ENCODE assay signal across 9 mouse cellular contexts in the genomic region with DNA sequence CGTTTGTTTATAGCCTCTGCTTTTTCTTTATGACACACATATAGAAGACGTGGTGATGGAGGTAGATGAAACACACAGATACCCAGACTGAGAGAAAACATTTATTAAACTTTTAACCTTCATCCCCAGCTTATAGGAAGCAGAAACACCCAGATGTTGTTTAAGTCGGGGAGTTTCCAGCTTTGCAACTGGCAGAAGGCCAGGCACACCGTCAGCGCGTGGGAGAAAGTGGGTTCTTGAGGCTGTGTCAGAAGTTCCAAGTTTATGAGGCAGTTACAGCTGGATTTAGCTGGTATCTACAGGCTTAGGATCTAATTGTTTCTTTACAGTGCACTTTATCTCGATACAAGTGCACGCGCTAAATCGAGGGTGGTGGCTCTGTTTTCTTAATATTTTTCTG.
A peak's percentile ranks its signal among the peaks of the same experiment; 100 is the strongest.
DNase-seq lines count a peak whose midpoint lies in the region; ATAC-seq and TF ChIP-seq lines count a peak whose summit lies in the region.
"Had no signal": no experiment of that assay in that cellular context is flagged by ENCODE, and none has a peak within 500 bp of the region (broad histone marks: within the 10 kb centered on the region; RNA-seq: fewer than 3 reads in every experiment).

No protein-coding gene starts in this region.

- H3K9me3 ChIP-seq in MEL (replicated peaks; ENCODE audit: insufficient read depth, low read length), result no peaks in the 10 kb centered on the region
- H3K9me3 ChIP-seq in midbrain, postnatal 0 days (ENCODE audit: low read length), result no peaks in the 10 kb centered on the region

- TF ChIP-seq EP300 in MEL (IDR thresholded peaks at IDR 0.05; ENCODE audit: low read depth in 1 of 2, low read length in 2 of 2), result peak in 1 of 2 experiments; percentile 17; a peak in 1 of 4 replicates

- H3K27me3 ChIP-seq in kidney, adult 2 months (replicated peaks; ENCODE audit: control insufficient read depth, insufficient read depth, low read length), result no peaks in the 10 kb centered on the region
- no peaks in the 10 kb centered on the region for H3K27me3 ChIP-seq in MEL (ENCODE audit: control insufficient read depth in 1 of 2, insufficient read depth in 2 of 2, low read length in 2 of 2)
- H3K27me3 ChIP-seq in midbrain, postnatal 0 days (ENCODE audit: insufficient read depth, low read length), result no peaks in the 10 kb centered on the region

- no peaks in the 10 kb centered on the region for H3K36me3 ChIP-seq in kidney, adult 2 months (ENCODE audit: control insufficient read depth, insufficient read depth, low read length)
- H3K36me3 ChIP-seq in MEL (ENCODE audit: control insufficient read depth in 1 of 2, insufficient read depth in 2 of 2, low read length in 2 of 2), result peaks cover 0 to 12% of the 10 kb centered on the region in 2 experiments; a peak in 2 of 4 replicates
- no peaks in the 10 kb centered on the region for H3K36me3 ChIP-seq in midbrain, postnatal 0 days (ENCODE audit: insufficient read depth, low read length)

- H3K4me3 ChIP-seq in kidney, adult 2 months (ENCODE audit: insufficient read depth, low read depth, low read length), result no peak overlapping the region
- peak overlapping the region in 1 of 2 experiments; percentile 20; a peak in 2 of 4 replicates for H3K4me3 ChIP-seq in MEL (ENCODE audit: control insufficient read depth in 1 of 2, insufficient read depth in 1 of 2, low read depth in 2 of 2, low read length in 2 of 2)
- no peak overlapping the region for H3K4me3 ChIP-seq in midbrain, postnatal 0 days (ENCODE audit: low read depth, low read length)

- no peak for TF ChIP-seq POLR2A in kidney, adult 2 months (IDR thresholded peaks at IDR 0.05; ENCODE audit: low read depth, low read length)
- TF ChIP-seq POLR2A in MEL (IDR thresholded peaks at IDR 0.05; ENCODE audit: control insufficient read depth in 1 of 2, insufficient read depth in 1 of 2, low read depth in 1 of 2, low read length in 2 of 2, poor library complexity in 1 of 2), result no peak

- peak overlapping the region; percentile 13; the same call in 1 of the 2 replicates for H3K9ac ChIP-seq in MEL (ENCODE audit: control insufficient read depth, low read depth, low read length, poor library complexity, severe bottlenecking)
- no peak overlapping the region for H3K9ac ChIP-seq in midbrain, postnatal 0 days (replicated peaks; ENCODE audit: low read length, poor library complexity, severe bottlenecking)
- H3K9ac ChIP-seq: hindbrain, embryonic 14.5 days had no signal

- no peaks in the 10 kb centered on the region for H3K79me2 ChIP-seq in MEL (ENCODE audit: control insufficient read depth, insufficient read depth, low read length, poor library complexity)

- intact Hi-C loops in left cerebral cortex, postnatal 4 days (cut with DNase I), result no loop called here

- no peak for TF ChIP-seq CTCF in kidney, adult 2 months (conservative IDR thresholded peaks at IDR 0.05; ENCODE audit: insufficient read depth, insufficient read length, low read depth, low read length)
- TF ChIP-seq CTCF in MEL (IDR thresholded peaks at IDR 0.05 in 2 of 3, conservative IDR thresholded peaks at IDR 0.05 in 1 of 3; ENCODE audit: control insufficient read depth in 1 of 3, insufficient read depth in 1 of 3, low read depth in 2 of 3, low read length in 3 of 3, poor library complexity in 1 of 3, severe bottlenecking in 1 of 3), result no peak
- TF ChIP-seq CTCF in midbrain, postnatal 0 days (IDR thresholded peaks at IDR 0.05), result no peak

- peak; percentile 51 to 56 for ATAC-seq in hematopoietic stem cell, adult 5-6 weeks (replicated peaks in 1 of 2; ENCODE audit: insufficient read depth in 1 of 2, low FRiP score in 2 of 2, low TSS enrichment in 1 of 2, low read depth in 1 of 2, poor library complexity in 2 of 2, severe bottlenecking in 2 of 2)
- no peak for ATAC-seq in midbrain, postnatal 0 days (ENCODE audit: low FRiP score)

- DNase-seq in kidney, adult 2 months, result peak; percentile 31
- no peak for DNase-seq in kidney, adult 18-20 months
- peak; percentile 76 for DNase-seq in MEL (ENCODE audit: low read depth, low spot score)
- DNase-seq in lung, postnatal 4 days, result peak; percentile 70 to 71
- DNase-seq in midbrain, postnatal 0 days (ENCODE audit: low spot score), result no peak
- DNase-seq in left cerebral cortex, postnatal 4 days, result no peak
- no peak for DNase-seq in right cerebral cortex, postnatal 4 days

- no peak overlapping the region for H3K4me2 ChIP-seq in midbrain, postnatal 0 days (ENCODE audit: low read depth, low read length, poor library complexity, severe bottlenecking)
- H3K4me2 ChIP-seq: hindbrain, embryonic 14.5 days had no signal

- no peaks in the 10 kb centered on the region for H3K4me1 ChIP-seq in kidney, adult 2 months (ENCODE audit: control insufficient read depth, insufficient read depth, low read length)
- H3K4me1 ChIP-seq in MEL (ENCODE audit: control insufficient read depth in 1 of 2, insufficient read depth in 2 of 2, low read length in 2 of 2), result peaks cover 0 to 13% of the 10 kb centered on the region in 2 experiments
- no peaks in the 10 kb centered on the region for H3K4me1 ChIP-seq in midbrain, postnatal 0 days (ENCODE audit: insufficient read depth, low read length)

- no peak for TF ChIP-seq RAD21 in MEL (IDR thresholded peaks at IDR 0.05; ENCODE audit: low read depth, low read length)

- WGBS in kidney, adult 2 months, result 30% methylated on average over 10 of the region's 10 CpGs
- 83% methylated on average over 10 of the region's 10 CpGs for WGBS in midbrain, postnatal 0 days

- H3K27ac ChIP-seq in kidney, adult 2 months (ENCODE audit: insufficient read depth, low read depth, low read length), result no peak overlapping the region
- 0 out of 2 replicates have a peak overlapping the region, but pooled peaks have one; percentile 11 for H3K27ac ChIP-seq in MEL (ENCODE audit: control insufficient read depth, low read depth, low read length)
- H3K27ac ChIP-seq in midbrain, postnatal 0 days (ENCODE audit: low read depth, low read length), result no peak overlapping the region
- H3K27ac ChIP-seq: hindbrain, embryonic 14.5 days had no signal

TF ChIP-seq in MEL, 35 proteins besides CTCF, POLR2A, EP300 and RAD21:
- TF ChIP-seq ETS1 (IDR thresholded peaks at IDR 0.05; ENCODE audit: low read depth, low read length) (peak; percentile 55), SIN3A (IDR thresholded peaks at IDR 0.05; ENCODE audit: low read length) (no peak), RCOR1 (IDR thresholded peaks at IDR 0.05; ENCODE audit: low read depth, low read length) (no peak), USF1 (IDR thresholded peaks at IDR 0.05; ENCODE audit: low read depth, low read length) (no peak), BHLHE40 (IDR thresholded peaks at IDR 0.05; ENCODE audit: borderline replicate concordance, low read depth, low read length) (no peak), CHD1 (IDR thresholded peaks at IDR 0.05; ENCODE audit: low read depth, low read length) (no peak), POLR2AphosphoS2 (IDR thresholded peaks at IDR 0.05; ENCODE audit: low read length) (no peak), MYC (IDR thresholded peaks at IDR 0.05; ENCODE audit: low read depth, low read length) (no peak), GATA1 (IDR thresholded peaks at IDR 0.05; ENCODE audit: low read depth, low read length) (peak; percentile 14; the same call in 1 of the 2 replicates), JUND (IDR thresholded peaks at IDR 0.05; ENCODE audit: low read depth, low read length) (no peak), MEF2A (IDR thresholded peaks at IDR 0.05; ENCODE audit: extremely low read depth, insufficient replicate concordance, low read depth, low read length, poor library complexity, severe bottlenecking) (no peak), ZMIZ1 (IDR thresholded peaks at IDR 0.05; ENCODE audit: low read depth, low read length) (no peak), CHD2 (IDR thresholded peaks at IDR 0.05; ENCODE audit: low read length) (no peak), SMC3 (IDR thresholded peaks at IDR 0.05; ENCODE audit: low read depth, low read length) (no peak), MXI1 (IDR thresholded peaks at IDR 0.05; ENCODE audit: low read depth, low read length) (0 out of 2 replicates have a peak, but pooled peaks have one; percentile 28)

Comparison
In these comparisons a context has a peak if more than half of its experiments do, and no peak if none do; other contexts are left out.
1. DNase-seq: peak in kidney, adult 2 months (single experiment), MEL (single experiment) and lung, postnatal 4 days (2 of 2); none in kidney, adult 18-20 months (single experiment), midbrain, postnatal 0 days (single experiment), left cerebral cortex, postnatal 4 days (single experiment) and right cerebral cortex, postnatal 4 days (single experiment).